In the genomic region with DNA sequence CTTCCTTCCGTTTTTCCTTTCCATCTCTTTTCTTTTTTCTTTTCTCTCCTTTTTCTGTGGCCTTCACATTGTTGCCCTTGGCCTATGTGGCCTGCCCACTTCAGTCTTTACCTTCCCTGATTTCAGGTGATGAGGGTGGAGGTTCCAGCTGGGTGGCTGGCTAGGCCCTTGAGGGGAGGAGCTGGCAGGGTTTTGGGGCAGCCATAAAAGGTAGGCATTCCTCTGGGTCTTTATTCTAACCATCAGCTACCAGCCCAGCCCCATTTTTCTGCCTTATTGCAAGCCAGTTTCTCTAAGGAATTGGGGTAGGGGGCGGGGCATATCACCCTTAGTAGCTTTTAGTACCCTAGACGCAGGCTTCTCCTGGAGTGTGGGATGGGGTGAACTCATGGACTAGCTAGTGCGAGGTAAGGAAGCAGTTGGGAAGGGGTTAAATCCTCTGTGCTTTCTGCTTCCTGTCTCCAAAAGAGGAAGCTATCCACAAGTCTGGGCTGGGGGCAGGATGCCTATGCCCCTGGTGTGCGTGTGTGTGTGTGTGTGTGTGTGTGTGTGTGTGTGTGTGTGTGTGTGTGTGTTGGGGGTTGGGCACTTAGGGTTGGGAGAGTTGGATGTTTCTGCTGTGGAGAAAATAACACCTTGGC, we compare ENCODE assay signal across 8 mouse cellular contexts. TPM values are rescaled to one million over a fixed set of nuclear protein-coding genes. Genes with fewer than 3 reads are reported as not detected.
DNase-seq lines count a peak whose midpoint lies in the region; ATAC-seq and TF ChIP-seq lines count a peak whose summit lies in the region.

No protein-coding gene starts in this region.

- DNase-seq in neural tube, embryonic 11.5 days (ENCODE audit: low spot score), result no peak
- no peak for DNase-seq in neural tube, embryonic 10.5 days (ENCODE audit: extremely low spot score, low spot score)
- peak; percentile 31 for DNase-seq in kidney, adult 18-20 months
- DNase-seq in lung, postnatal 10 days, result peak; percentile 64
- DNase-seq in stomach, postnatal 0 days (ENCODE audit: low spot score), result no peak
- no peak for DNase-seq in adrenal gland, adult 8-10 months
- no peak for DNase-seq in left cerebral cortex, postnatal 25 days (ENCODE audit: low spot score in 2 of 2)

- H3K4me2 ChIP-seq in neural tube, embryonic 11.5 days (ENCODE audit: low read depth), result peak overlapping the region; percentile 100
- peak overlapping the region; percentile 87 for H3K4me2 ChIP-seq in forebrain, embryonic 15.5 days (replicated peaks)
- H3K4me2 ChIP-seq in stomach, postnatal 0 days (replicated peaks; ENCODE audit: low read depth), result peak overlapping the region; percentile 99

- peaks cover 17% of the 10 kb centered on the region for H3K4me1 ChIP-seq in neural tube, embryonic 11.5 days (ENCODE audit: control insufficient read depth, insufficient read depth, low read length)
- H3K4me1 ChIP-seq in forebrain, embryonic 15.5 days, result peaks cover 46% of the 10 kb centered on the region
- H3K4me1 ChIP-seq in stomach, postnatal 0 days (replicated peaks; ENCODE audit: control insufficient read depth, insufficient read depth), result peaks cover 3% of the 10 kb centered on the region; the same call in 1 of the 2 replicates

- no peak overlapping the region for H3K9ac ChIP-seq in neural tube, embryonic 11.5 days (ENCODE audit: low read length)
- peak overlapping the region; percentile 37 for H3K9ac ChIP-seq in forebrain, embryonic 15.5 days (replicated peaks)
- peak overlapping the region; percentile 59 for H3K9ac ChIP-seq in stomach, postnatal 0 days (ENCODE audit: low read length)

- no peak for TF ChIP-seq CTCF in stomach, postnatal 0 days (IDR thresholded peaks at IDR 0.05; ENCODE audit: low read depth)

- intact Hi-C loops in left cerebral cortex, postnatal 25 days (cut with DNase I), result no loop called here

- 26% methylated on average over 5 of the region's 5 CpGs for WGBS in neural tube, embryonic 11.5 days
- 48% methylated on average over 5 of the region's 5 CpGs for WGBS in forebrain, embryonic 15.5 days
- 23% methylated on average over 5 of the region's 5 CpGs for whole genome bisulfite sequencing in stomach, postnatal 0 days

- no peak for ATAC-seq in neural tube, embryonic 11.5 days (ENCODE audit: insufficient read depth, low FRiP score, low TSS enrichment)
- no peak for ATAC-seq in forebrain, embryonic 15.5 days (replicated peaks)
- ATAC-seq in stomach, postnatal 0 days (ENCODE audit: low FRiP score, low TSS enrichment), result no peak

- H3K27ac ChIP-seq in neural tube, embryonic 11.5 days (ENCODE audit: low read depth, low read length), result no peak overlapping the region
- peak overlapping the region; percentile 89 for H3K27ac ChIP-seq in forebrain, embryonic 15.5 days (replicated peaks)
- H3K27ac ChIP-seq in stomach, postnatal 0 days (replicated peaks), result peak overlapping the region; percentile 99

- no peaks in the 10 kb centered on the region for H3K27me3 ChIP-seq in neural tube, embryonic 11.5 days (ENCODE audit: control insufficient read depth, insufficient read depth, low read length)
- H3K27me3 ChIP-seq in forebrain, embryonic 15.5 days, result no peaks in the 10 kb centered on the region
- H3K27me3 ChIP-seq in stomach, postnatal 0 days (ENCODE audit: control insufficient read depth, insufficient read depth, low read length), result no peaks in the 10 kb centered on the region

- no peaks in the 10 kb centered on the region for H3K9me3 ChIP-seq in neural tube, embryonic 11.5 days (ENCODE audit: control insufficient read depth, low read length)
- no peaks in the 10 kb centered on the region for H3K9me3 ChIP-seq in forebrain, embryonic 15.5 days
- no peaks in the 10 kb centered on the region for H3K9me3 ChIP-seq in stomach, postnatal 0 days (ENCODE audit: control insufficient read depth, low read length)

- peaks cover 5% of the 10 kb centered on the region; the same call in 1 of the 2 replicates for H3K36me3 ChIP-seq in neural tube, embryonic 11.5 days (ENCODE audit: control insufficient read depth, insufficient read depth, low read length)
- H3K36me3 ChIP-seq in forebrain, embryonic 15.5 days, result peaks cover 12% of the 10 kb centered on the region; the same call in 1 of the 2 replicates
- peaks cover 15% of the 10 kb centered on the region; the same call in 1 of the 2 replicates for H3K36me3 ChIP-seq in stomach, postnatal 0 days (ENCODE audit: control insufficient read depth, insufficient read depth, low read length)

- TF ChIP-seq EP300 in stomach, postnatal 0 days (optimal IDR thresholded peaks at IDR 0.05), result no peak

- peak overlapping the region; percentile 75; the same call in 1 of the 2 replicates for H3K4me3 ChIP-seq in neural tube, embryonic 11.5 days (ENCODE audit: low read depth, low read length)
- H3K4me3 ChIP-seq in forebrain, embryonic 15.5 days, result peak overlapping the region; percentile 71
- peak overlapping the region; percentile 75 for H3K4me3 ChIP-seq in stomach, postnatal 0 days (ENCODE audit: low read depth, low read length)

RNA-seq across cellular contexts. Expression of a gene that starts 2.7 kb away (rescaled TPM):
- 73.9 and 75.6 TPM in 2 replicates for polyA plus RNA-seq in neural tube, embryonic 11.5 days (2014; fragmentation: Nextera tagmentation; extraction: Ambion mirVana)
- polyA plus RNA-seq in forebrain, embryonic 15.5 days (2015; fragmentation: Nextera tagmentation; extraction: Ambion mirVana), result 75.6 and 76.1 TPM in 2 replicates
- 100 and 110 TPM in 2 replicates for polyA plus RNA-seq in stomach, postnatal 0 days (2015; fragmentation: Nextera tagmentation; extraction: Ambion mirVana)
- total RNA-seq in adrenal gland, adult 8-10 months (2022), result 100 to 1,000 TPM in 2 of 4 experiments, 10 to 100 TPM in 2; 73.9 to 110 (median 94.0) TPM
- total RNA-seq in left cerebral cortex, postnatal 25 days (2021), result 100 to 1,000 TPM; 173 to 195 TPM

RNA-seq across cellular contexts. Expression of a gene that starts 6.8 kb away (rescaled TPM):
- 3.8 and 4.4 TPM in 2 replicates for polyA plus RNA-seq in neural tube, embryonic 11.5 days (2014; fragmentation: Nextera tagmentation; extraction: Ambion mirVana)
- 43.6 and 45.6 TPM in 2 replicates for polyA plus RNA-seq in forebrain, embryonic 15.5 days (2015; fragmentation: Nextera tagmentation; extraction: Ambion mirVana)
- 1.0 TPM in 2 replicates for polyA plus RNA-seq in stomach, postnatal 0 days (2015; fragmentation: Nextera tagmentation; extraction: Ambion mirVana)
- total RNA-seq in adrenal gland, adult 8-10 months (2022), result 10 to 100 TPM in 1 of 4 experiments, 1 to 10 TPM in 3; 4.4 to 10.2 (median 7.1) TPM
- 10 to 100 TPM; 69.0 to 73.4 TPM for total RNA-seq in left cerebral cortex, postnatal 25 days (2021)

RNA-seq across cellular contexts. Expression of a gene that starts 30.4 kb away (rescaled TPM):
- 71.1 and 71.2 TPM in 2 replicates for polyA plus RNA-seq in neural tube, embryonic 11.5 days (2014; fragmentation: Nextera tagmentation; extraction: Ambion mirVana)
- polyA plus RNA-seq in forebrain, embryonic 15.5 days (2015; fragmentation: Nextera tagmentation; extraction: Ambion mirVana), result 36.9 and 42.4 TPM in 2 replicates
- polyA plus RNA-seq in stomach, postnatal 0 days (2015; fragmentation: Nextera tagmentation; extraction: Ambion mirVana), result 16.8 and 17.2 TPM in 2 replicates
- total RNA-seq in adrenal gland, adult 8-10 months (2022), result 10 to 100 TPM; 21.2 to 35.5 (median 27.0) TPM
- 10 to 100 TPM; 23.4 to 27.1 TPM for total RNA-seq in left cerebral cortex, postnatal 25 days (2021)

RNA-seq across cellular contexts. Expression of a gene that starts 39.2 kb away (rescaled TPM):
- polyA plus RNA-seq in neural tube, embryonic 11.5 days (2014; fragmentation: Nextera tagmentation; extraction: Ambion mirVana), result 10.0 and 10.7 TPM in 2 replicates
- 12.3 and 12.6 TPM in 2 replicates for polyA plus RNA-seq in forebrain, embryonic 15.5 days (2015; fragmentation: Nextera tagmentation; extraction: Ambion mirVana)
- polyA plus RNA-seq in stomach, postnatal 0 days (2015; fragmentation: Nextera tagmentation; extraction: Ambion mirVana), result 5.8 and 6.8 TPM in 2 replicates
- total RNA-seq in adrenal gland, adult 8-10 months (2022), result 10 to 100 TPM; 53.8 to 66.8 (median 56.1) TPM
- 10 to 100 TPM; 41.4 to 45.0 TPM for total RNA-seq in left cerebral cortex, postnatal 25 days (2021)

RNA-seq across cellular contexts. Expression of a gene that starts 39.3 kb away (rescaled TPM):
- polyA plus RNA-seq in neural tube, embryonic 11.5 days (2014; fragmentation: Nextera tagmentation; extraction: Ambion mirVana), result 11.4 and 11.5 TPM in 2 replicates
- 10.4 and 11.3 TPM in 2 replicates for polyA plus RNA-seq in forebrain, embryonic 15.5 days (2015; fragmentation: Nextera tagmentation; extraction: Ambion mirVana)
- polyA plus RNA-seq in stomach, postnatal 0 days (2015; fragmentation: Nextera tagmentation; extraction: Ambion mirVana), result 2.6 and 2.7 TPM in 2 replicates
- total RNA-seq in adrenal gland, adult 8-10 months (2022), result 1 to 10 TPM; 1.4 to 4.4 (median 2.8) TPM
- 1 to 10 TPM; 4.6 to 6.7 TPM for total RNA-seq in left cerebral cortex, postnatal 25 days (2021)

Comparison
In these comparisons a context has a peak if more than half of its experiments do, and no peak if none do; other contexts are left out.
1. DNase-seq: peak in kidney, adult 18-20 months (single experiment) and lung, postnatal 10 days (single experiment); none in neural tube, embryonic 11.5 days (single experiment), neural tube, embryonic 10.5 days (single experiment), stomach, postnatal 0 days (single experiment), adrenal gland, adult 8-10 months (single experiment) and left cerebral cortex, postnatal 25 days (0 of 2).
2. Peak in every context shown above with its lines, with median percentiles within 50 percentile points of each other: H3K4me2 ChIP-seq and H3K4me3 ChIP-seq.